Mouse (Mus musculus) brain, embryonic 14.5 days (tissue): ENCODE results near the gene Mrnip.

Experiments used
- CTCF ChIP-seq: fragments of 200-500 bp; IDR thresholded peaks from 2 replicates; pipeline ENCODE4 v1.5.1; 2012; ENCODE audit warnings: inconsistent platforms, mild to moderate bottlenecking, moderate library complexity, borderline replicate concordance; ENCODE audit not compliant: insufficient read depth, insufficient read length; ENCODE audit errors: extremely low read depth
- POLR2A ChIP-seq: fragments of 200-500 bp; IDR thresholded peaks from 2 replicates; pipeline ENCODE4 v1.6.1; 2012; ENCODE audit warnings: mild to moderate bottlenecking, inconsistent platforms, borderline replicate concordance; ENCODE audit not compliant: poor library complexity, insufficient read depth, insufficient read length, severe bottlenecking; ENCODE audit errors: extremely low read depth

GRCm38 (mm10) chr11:50236540-50236936 is 62.3 kb downstream of the Mrnip start:
- TF ChIP-seq POLR2A (no peak), CTCF (no peak)
